Mouse (Mus musculus) brain, embryonic 14.5 days (tissue): ENCODE data around the gene Thbs4.

Source experiments
- CTCF ChIP-seq: fragments of 200-500 bp; IDR thresholded peaks from 2 replicates; pipeline ENCODE4 v1.5.1; 2012; ENCODE audit warnings: inconsistent platforms, mild to moderate bottlenecking, moderate library complexity, borderline replicate concordance; ENCODE audit not compliant: insufficient read depth, insufficient read length; ENCODE audit errors: extremely low read depth
- POLR2A ChIP-seq: fragments of 200-500 bp; IDR thresholded peaks from 2 replicates; pipeline ENCODE4 v1.6.1; 2012; ENCODE audit warnings: mild to moderate bottlenecking, inconsistent platforms, borderline replicate concordance; ENCODE audit not compliant: poor library complexity, insufficient read depth, insufficient read length, severe bottlenecking; ENCODE audit errors: extremely low read depth

- no peak for TF ChIP-seq POLR2A
- TF ChIP-seq CTCF: peak; percentile 83
These were observed 43.6 kb downstream of the Thbs4 start for GRCm38 (mm10) chr13:92750976-92751518.
